26 mouse cellular contexts compared by ENCODE assay signal in the genomic region with DNA sequence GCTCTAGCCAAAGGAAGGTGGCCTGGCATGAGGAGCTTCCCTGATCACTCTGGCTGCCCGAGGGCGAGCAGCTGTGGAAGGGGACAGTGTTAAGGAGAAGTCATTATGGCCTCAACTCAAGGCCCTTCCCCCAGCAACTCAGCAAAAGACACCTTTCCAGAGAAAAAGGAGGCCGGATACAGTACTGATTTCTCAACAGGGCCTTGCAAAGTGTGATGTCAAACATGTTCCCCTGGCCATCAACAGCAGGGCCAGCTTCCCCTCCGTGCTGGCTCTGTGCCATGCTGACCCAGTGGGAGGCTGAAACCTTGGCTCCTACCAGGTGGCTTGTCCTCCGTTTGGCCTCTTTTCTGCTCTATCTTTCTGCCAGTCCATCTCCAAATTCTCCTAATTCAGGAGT. TPM values are rescaled to one million over a fixed set of nuclear protein-coding genes. Genes with fewer than 3 reads are reported as not detected.
A peak's percentile ranks its signal among the peaks of the same experiment; 100 is the strongest.
DNase-seq lines count a peak whose midpoint lies in the region; ATAC-seq lines count a peak whose summit lies in the region.
"Had no signal": no experiment of that assay in that cellular context is flagged by ENCODE, and none has a peak within 500 bp of the region (broad histone marks: within the 10 kb centered on the region; RNA-seq: fewer than 3 reads in every experiment).

No protein-coding gene starts in this region.

- no peaks in the 10 kb centered on the region for H3K4me1 ChIP-seq in midbrain, embryonic 11.5 days (ENCODE audit: control insufficient read depth, insufficient read depth, low read length)
- no peaks in the 10 kb centered on the region for H3K4me1 ChIP-seq in midbrain, embryonic 15.5 days
- H3K4me1 ChIP-seq: embryonic facial prominence, embryonic 13.5 days; forebrain, embryonic 15.5 days; hindbrain, embryonic 13.5 days; intestine, embryonic 15.5 days; limb, embryonic 10.5 days; lung, embryonic 15.5 days had no signal

- no peaks in the 10 kb centered on the region for H3K27me3 ChIP-seq in midbrain, embryonic 11.5 days (ENCODE audit: control insufficient read depth, insufficient read depth, low read length)
- no peaks in the 10 kb centered on the region for H3K27me3 ChIP-seq in midbrain, embryonic 15.5 days (replicated peaks)
- H3K27me3 ChIP-seq: embryonic facial prominence, embryonic 13.5 days; forebrain, embryonic 15.5 days; hindbrain, embryonic 13.5 days; intestine, embryonic 15.5 days; lung, embryonic 15.5 days had no signal

- no peak overlapping the region for H3K4me3 ChIP-seq in midbrain, embryonic 11.5 days (ENCODE audit: low read depth, low read length)
- H3K4me3 ChIP-seq in midbrain, embryonic 15.5 days = no peak overlapping the region
- H3K4me3 ChIP-seq: embryonic facial prominence, embryonic 13.5 days; forebrain, embryonic 15.5 days; hindbrain, embryonic 13.5 days; intestine, embryonic 15.5 days; limb, embryonic 10.5 days; lung, embryonic 15.5 days; myocyte had no signal

- WGBS in midbrain, embryonic 11.5 days = 79% methylated on average over 5 of the region's 5 CpGs
- WGBS in midbrain, embryonic 15.5 days = 85% methylated on average over 5 of the region's 5 CpGs

- no peak overlapping the region for H3K27ac ChIP-seq in midbrain, embryonic 11.5 days (ENCODE audit: low read depth, low read length)
- H3K27ac ChIP-seq in midbrain, embryonic 15.5 days = no peak overlapping the region
- H3K27ac ChIP-seq: embryonic facial prominence, embryonic 13.5 days; forebrain, embryonic 15.5 days; hindbrain, embryonic 13.5 days; intestine, embryonic 15.5 days; limb, embryonic 10.5 days; lung, embryonic 15.5 days had no signal

- no peaks in the 10 kb centered on the region for H3K9me3 ChIP-seq in midbrain, embryonic 11.5 days (ENCODE audit: control insufficient read depth, low read length)
- H3K9me3 ChIP-seq in midbrain, embryonic 15.5 days = no peaks in the 10 kb centered on the region
- H3K9me3 ChIP-seq: embryonic facial prominence, embryonic 13.5 days; forebrain, embryonic 15.5 days; hindbrain, embryonic 13.5 days; intestine, embryonic 15.5 days; limb, embryonic 10.5 days; lung, embryonic 15.5 days had no signal

- H3K36me3 ChIP-seq in midbrain, embryonic 11.5 days (ENCODE audit: control insufficient read depth, insufficient read depth, low read length) = no peaks in the 10 kb centered on the region
- H3K36me3 ChIP-seq in midbrain, embryonic 15.5 days (replicated peaks) = no peaks in the 10 kb centered on the region
- H3K36me3 ChIP-seq: embryonic facial prominence, embryonic 13.5 days; forebrain, embryonic 15.5 days; hindbrain, embryonic 13.5 days; intestine, embryonic 15.5 days; limb, embryonic 10.5 days; lung, embryonic 15.5 days had no signal

- H3K9ac ChIP-seq in midbrain, embryonic 11.5 days (ENCODE audit: low read length) = no peak overlapping the region
- no peak overlapping the region for H3K9ac ChIP-seq in midbrain, embryonic 15.5 days
- H3K9ac ChIP-seq: embryonic facial prominence, embryonic 13.5 days; forebrain, embryonic 15.5 days; hindbrain, embryonic 13.5 days; intestine, embryonic 15.5 days; lung, embryonic 15.5 days had no signal

- H3K4me2 ChIP-seq in midbrain, embryonic 11.5 days = no peak overlapping the region
- no peak overlapping the region for H3K4me2 ChIP-seq in midbrain, embryonic 15.5 days
- H3K4me2 ChIP-seq: embryonic facial prominence, embryonic 13.5 days; forebrain, embryonic 15.5 days; hindbrain, embryonic 13.5 days; intestine, embryonic 15.5 days; lung, embryonic 15.5 days had no signal

- DNase-seq in cerebellum, postnatal 10 days = peak; percentile 43 to 50
- no peak for DNase-seq in cerebellum, adult 9-10 months
- DNase-seq in midbrain, embryonic 11.5 days (ENCODE audit: low spot score, missing footprints) = peak; percentile 37
- DNase-seq in cerebellum, postnatal 25 days = peak; percentile 21 to 51
- DNase-seq in layer of hippocampus, postnatal 10 days (ENCODE audit: low spot score in 2 of 2) = no peak
- DNase-seq: adrenal gland, postnatal 25 days; gastrocnemius, postnatal 25 days; kidney, adult 9 months; kidney, postnatal 25 days; midbrain, embryonic 14.5 days; right cerebral cortex, postnatal 25 days had no signal

- ATAC-seq in midbrain, embryonic 11.5 days (ENCODE audit: low FRiP score) = no peak
- no peak for ATAC-seq in midbrain, embryonic 15.5 days (replicated peaks)
- ATAC-seq in neutrophil, adult 5-6 weeks (ENCODE audit: extremely low read depth, insufficient number of reproducible peaks, low FRiP score, poor library complexity, severe bottlenecking) = peak; percentile 89
- ATAC-seq: forebrain, embryonic 15.5 days; intestine, embryonic 15.5 days had no signal

RNA-seq across cellular contexts. Expression of a gene that starts 13.3 kb away (rescaled TPM):
- 0.07 and 0.15 TPM in 2 replicates for polyA plus RNA-seq in midbrain, embryonic 11.5 days (2014; fragmentation: Nextera tagmentation; extraction: Ambion mirVana)
- polyA plus RNA-seq in midbrain, embryonic 15.5 days (2015; fragmentation: Nextera tagmentation; extraction: Ambion mirVana) = 0.05 TPM in 2 replicates
- total RNA-seq in neutrophil, adult 5-6 weeks (2017) = 1,102 and 1,145 TPM in 2 replicates
- under 1 TPM; 0.13 to 0.25 TPM for total RNA-seq in layer of hippocampus, postnatal 10 days (2021)
- total RNA-seq: adrenal gland, postnatal 25 days; gastrocnemius, postnatal 25 days; layer of hippocampus, adult 8-10 months; left cerebral cortex, adult 18-20 months; liver, adult 2 months had no signal
- polyA plus RNA-seq: midbrain, embryonic 14.5 days; myocyte had no signal

RNA-seq across cellular contexts. Expression of a gene that starts 27.3 kb away (rescaled TPM):
- polyA plus RNA-seq in midbrain, embryonic 11.5 days (2014; fragmentation: Nextera tagmentation; extraction: Ambion mirVana) = not detected in 2 replicates
- not detected in 2 replicates for polyA plus RNA-seq in midbrain, embryonic 15.5 days (2015; fragmentation: Nextera tagmentation; extraction: Ambion mirVana)
- total RNA-seq in neutrophil, adult 5-6 weeks (2017) = 16.7 and 20.0 TPM in 2 replicates
- not detected for total RNA-seq in layer of hippocampus, postnatal 10 days (2021)
- total RNA-seq: adrenal gland, postnatal 25 days; gastrocnemius, postnatal 25 days; left cerebral cortex, adult 18-20 months; liver, adult 2 months had no signal
- polyA plus RNA-seq: embryonic facial prominence, embryonic 13.5 days; forebrain, embryonic 15.5 days; heart, postnatal 0 days; hindbrain, embryonic 13.5 days; intestine, embryonic 15.5 days; liver, adult 2 months; lung, embryonic 15.5 days; midbrain, embryonic 14.5 days; myocyte; neural tube, embryonic 14.5 days; stomach, embryonic 16.5 days had no signal

RNA-seq across cellular contexts. Expression of a gene that starts 41.8 kb away (rescaled TPM):
- polyA plus RNA-seq in midbrain, embryonic 11.5 days (2014; fragmentation: Nextera tagmentation; extraction: Ambion mirVana) = 0.22 and 0.25 TPM in 2 replicates
- polyA plus RNA-seq in midbrain, embryonic 15.5 days (2015; fragmentation: Nextera tagmentation; extraction: Ambion mirVana) = 0.15 and 0.25 TPM in 2 replicates
- 31.9 and 35.6 TPM in 2 replicates for total RNA-seq in neutrophil, adult 5-6 weeks (2017)
- under 1 TPM in 1 of 2 experiments, not detected in 1; 0.21 TPM for total RNA-seq in layer of hippocampus, postnatal 10 days (2021)
- total RNA-seq: left cerebral cortex, adult 18-20 months had no signal
- polyA plus RNA-seq: myocyte had no signal

RNA-seq across cellular contexts. Expression of a gene that starts 42.9 kb away (rescaled TPM):
- polyA plus RNA-seq in midbrain, embryonic 11.5 days (2014; fragmentation: Nextera tagmentation; extraction: Ambion mirVana) = 6.9 and 9.3 TPM in 2 replicates
- polyA plus RNA-seq in midbrain, embryonic 15.5 days (2015; fragmentation: Nextera tagmentation; extraction: Ambion mirVana) = 12.5 and 15.2 TPM in 2 replicates
- 7.6 and 8.0 TPM in 2 replicates for total RNA-seq in neutrophil, adult 5-6 weeks (2017)
- 10 to 100 TPM; 35.2 to 35.3 TPM for total RNA-seq in layer of hippocampus, postnatal 10 days (2021)

Comparison
In these comparisons a context has a peak if more than half of its experiments do, and no peak if none do; other contexts are left out.
1. DNase-seq: peak in cerebellum, postnatal 10 days (2 of 2), midbrain, embryonic 11.5 days (single experiment) and cerebellum, postnatal 25 days (2 of 2); none in cerebellum, adult 9-10 months (single experiment) and layer of hippocampus, postnatal 10 days (0 of 2).
2. RNA of a gene that starts 13.3 kb away (total RNA-seq): 1,102 to 1,145 TPM in neutrophil, adult 5-6 weeks; 0.13 to 0.25 TPM in layer of hippocampus, postnatal 10 days; every median in the first group is over 100 times any median in the second.
3. RNA of a gene that starts 27.3 kb away (total RNA-seq): 16.7 to 20.0 TPM in neutrophil, adult 5-6 weeks; not detected in layer of hippocampus, postnatal 10 days; every median in the first group is over 10 times any median in the second.
4. RNA of a gene that starts 41.8 kb away (total RNA-seq): 31.9 to 35.6 TPM in neutrophil, adult 5-6 weeks; 0.21 TPM in layer of hippocampus, postnatal 10 days; every median in the first group is over 10 times any median in the second.